Mouse (Mus musculus) lung, embryonic 16.5 days (tissue): ENCODE data around the gene Hras. TPM values are rescaled to one million over a fixed set of nuclear protein-coding genes. Genes with fewer than 3 reads are reported as not detected.

Source experiments
- ATAC-seq: fragments of 200-750 bp; cut with Nextera tagmentation; 2 replicates; pipeline ENCODE4 v1.8.0; 2017; ENCODE audit warnings: low read depth, mild to moderate bottlenecking, moderate library complexity
- H3K27ac ChIP-seq: fragments of 300-500 bp; sonication (generic); 2 replicates; pipeline ENCODE4 v1.5.1; 2014; ENCODE audit warnings: mild to moderate bottlenecking, control low read depth, low read length
- H3K27me3 ChIP-seq: fragments of 300-500 bp; sonication (generic); 2 replicates; pipeline ENCODE4 v1.6.1; 2014; ENCODE audit warnings: low read depth, low read length, mixed read lengths; ENCODE audit not compliant: control insufficient read depth, insufficient read depth
- H3K36me3 ChIP-seq: fragments of 300-500 bp; sonication (generic); 2 replicates; pipeline ENCODE4 v1.6.1; 2014; ENCODE audit warnings: low read length; ENCODE audit not compliant: control insufficient read depth, insufficient read depth
- H3K4me1 ChIP-seq: fragments of 300-500 bp; sonication (generic); replicated peaks from 2 replicates; pipeline ENCODE4 v1.6.1; 2014; ENCODE audit warnings: low read length, mixed read lengths; ENCODE audit not compliant: control insufficient read depth, insufficient read depth
- H3K4me2 ChIP-seq: fragments of 300-500 bp; sonication (generic); 2 replicates; pipeline ENCODE4 v1.6.1; 2014; ENCODE audit warnings: low read depth, low read length, control low read depth
- H3K4me3 ChIP-seq: fragments of 300-500 bp; sonication (generic); 2 replicates; pipeline ENCODE4 v1.5.1; 2014; ENCODE audit warnings: mild to moderate bottlenecking, low read length, control low read depth
- H3K9ac ChIP-seq: fragments of 300-500 bp; sonication (generic); 2 replicates; pipeline ENCODE4 v1.6.1; 2014; ENCODE audit warnings: low read length, control low read depth
- H3K9me3 ChIP-seq: fragments of 300-500 bp; sonication (generic); 2 replicates; pipeline ENCODE4 v1.6.1; 2016; ENCODE audit warnings: low read length; ENCODE audit not compliant: control insufficient read depth
- WGBS: fragments of 180-500 bp; shearing (Covaris S2); extraction: QIAGEN DNeasy Blood & Tissue Kit; methylation state at CpG from one replicate; pipeline ENCODE4 v1.1.7; 2014; 5-methylcytosine and 5-hydroxymethylcytosine counted together
- microRNA counts: library from miRNA; unstranded; fragments of <30 nt; microRNA quantifications from one replicate; lab custom pipeline; 2016
- microRNA-seq: library from miRNA; unstranded; fragments of <30 nt; microRNA quantifications from one replicate; pipeline ENCODE4, GENCODE M21; 2016
- polyA plus RNA-seq: library from polyadenylated mRNA; unstranded; fragments of >200 nt; fragmentation: Nextera tagmentation; extraction: Ambion mirVana; gene quantifications from 2 replicates; pipeline ENCODE4 v1.2.1, GENCODE M21; 2015

The Hras gene
- polyA plus RNA-seq, 1 experiment from 2014 or later = 48.8 TPM

DNA sequence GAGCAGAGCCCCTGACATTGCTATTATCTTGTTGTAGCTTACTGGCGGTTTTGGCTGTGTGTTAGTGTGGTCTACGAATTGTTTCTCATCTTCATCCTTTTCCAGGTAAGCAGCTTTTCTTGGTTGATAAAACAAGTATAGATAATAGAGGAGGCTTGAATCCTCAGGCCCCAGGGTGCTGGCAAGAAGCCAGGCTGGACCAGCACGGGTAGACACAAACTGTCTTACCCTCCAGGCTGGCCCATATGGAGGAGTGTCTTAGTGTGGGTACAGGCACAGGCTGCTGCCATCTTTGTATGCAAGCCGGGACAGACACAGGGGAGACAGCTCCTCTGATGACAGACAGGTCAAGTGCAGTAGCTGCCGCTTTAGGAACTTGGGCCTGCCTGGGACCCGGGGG, 46.8 kb downstream of the Hras start:
- H3K9me3 ChIP-seq = no peaks in the 10 kb centered on the region
- H3K4me2 ChIP-seq = no peak overlapping the region
- H3K9ac ChIP-seq = no peak overlapping the region
- H3K27ac ChIP-seq = no peak overlapping the region
- H3K27me3 ChIP-seq = no peaks in the 10 kb centered on the region
- WGBS = 75% methylated on average over 6 of the region's 6 CpGs
- ATAC-seq = no peak
- H3K4me1 ChIP-seq = no peaks in the 10 kb centered on the region
- H3K4me3 ChIP-seq = no peak overlapping the region
- peaks cover 13% of the 10 kb centered on the region for H3K36me3 ChIP-seq

- H3K36me3 ChIP-seq = peaks cover 13% of the 10 kb centered on the region
- ATAC-seq = no peak
Observed at GRCm38 (mm10) chr7:141146043-141146595, 47.7 kb downstream of the Hras start.

DNA sequence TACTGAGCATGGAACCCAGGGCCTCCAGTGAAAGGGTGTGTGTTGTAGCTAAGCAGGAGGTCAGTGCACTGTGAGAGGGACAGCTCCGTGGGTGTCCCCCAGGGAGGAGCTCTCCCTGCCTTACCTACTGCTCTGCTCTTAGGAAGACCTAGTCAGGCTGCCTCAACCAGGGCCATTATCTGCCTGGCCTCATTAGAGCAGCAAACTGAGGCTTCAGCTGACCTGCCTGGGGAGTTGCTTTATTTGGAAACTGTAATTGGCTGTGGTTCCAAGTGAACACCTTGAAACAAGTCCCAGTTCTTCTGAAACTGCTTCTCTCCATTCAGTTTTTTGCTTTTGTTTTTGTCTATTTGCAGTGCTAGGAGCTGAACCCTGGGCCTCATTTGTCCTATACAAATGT, 48.4 kb downstream of the Hras start:
- Histone ChIP-seq H3K27ac (no peak overlapping the region), H3K4me2 (no peak overlapping the region), H3K27me3 (no peaks in the 10 kb centered on the region), H3K9ac (no peak overlapping the region), H3K36me3 (peaks cover 10% of the 10 kb centered on the region), H3K9me3 (no peaks in the 10 kb centered on the region), H3K4me3 (no peak overlapping the region), H3K4me1 (no peaks in the 10 kb centered on the region)
- WGBS = 67% methylated on average over 1 of the region's 1 CpGs
- ATAC-seq = no peak

More at GRCm38 (mm10) chr7:141146043-141146595, 47.7 kb downstream of the Hras start:
- no peaks in the 10 kb centered on the region for H3K27me3 ChIP-seq
- no peak overlapping the region for H3K9ac ChIP-seq
- H3K4me1 ChIP-seq = no peaks in the 10 kb centered on the region
- 91% methylated on average over 12 of the region's 12 CpGs for WGBS
- H3K4me3 ChIP-seq = no peak overlapping the region
- no peak overlapping the region for H3K27ac ChIP-seq
- H3K4me2 ChIP-seq = no peak overlapping the region
- H3K9me3 ChIP-seq = no peaks in the 10 kb centered on the region

DNA sequence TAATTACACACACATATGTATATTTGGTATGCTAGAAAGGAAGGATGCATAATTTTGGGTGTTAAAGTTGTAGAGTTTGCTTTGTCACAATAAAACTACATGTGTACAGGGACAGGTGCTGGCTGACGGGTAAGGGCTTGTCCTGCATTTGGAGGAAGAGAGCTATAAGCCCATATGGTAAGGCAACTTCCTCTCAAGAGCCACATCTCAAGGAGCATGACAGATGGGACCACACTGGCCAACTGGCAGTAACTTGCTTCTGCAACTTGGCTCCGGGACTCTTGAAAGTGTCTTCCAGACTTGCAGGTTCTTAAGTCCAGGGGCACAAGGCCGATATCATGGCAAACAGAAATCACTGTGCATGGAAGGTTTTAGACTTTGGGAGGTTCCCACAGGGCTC, 49.2 kb downstream of the Hras start:
- no peak overlapping the region for H3K9ac ChIP-seq
- peaks cover 10% of the 10 kb centered on the region for H3K36me3 ChIP-seq
- H3K4me1 ChIP-seq = no peaks in the 10 kb centered on the region
- WGBS = 85% methylated on average over 3 of the region's 3 CpGs
- no peaks in the 10 kb centered on the region for H3K27me3 ChIP-seq
- ATAC-seq = no peak
- no peak overlapping the region for H3K27ac ChIP-seq
- no peak overlapping the region for H3K4me2 ChIP-seq
- H3K4me3 ChIP-seq = no peak overlapping the region
- H3K9me3 ChIP-seq = no peaks in the 10 kb centered on the region

DNA sequence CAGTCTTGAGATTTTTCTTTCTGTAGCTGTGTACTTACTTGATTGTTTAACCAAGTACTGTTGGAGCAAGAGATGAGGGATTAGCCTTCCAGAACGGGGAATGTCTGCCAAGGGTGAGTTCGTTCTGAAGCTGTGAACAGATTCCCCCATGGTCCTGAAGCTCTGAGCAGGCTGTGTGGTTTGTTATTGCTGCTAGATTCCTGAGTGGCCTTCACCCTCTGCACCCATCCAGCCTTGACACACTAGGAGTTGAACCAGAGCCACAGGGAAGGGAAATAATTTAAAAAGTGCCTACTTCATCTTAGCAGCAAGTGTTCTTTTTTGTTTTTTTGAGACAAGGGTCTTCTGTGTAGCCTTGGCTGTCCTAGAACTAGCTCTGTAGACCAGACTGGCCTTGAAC, 49.9 kb downstream of the Hras start:
- no peaks in the 10 kb centered on the region for H3K9me3 ChIP-seq
- H3K4me3 ChIP-seq = no peak overlapping the region
- WGBS = 70% methylated on average over 2 of the region's 2 CpGs
- H3K4me2 ChIP-seq = no peak overlapping the region
- H3K36me3 ChIP-seq = peaks cover 10% of the 10 kb centered on the region
- H3K27me3 ChIP-seq = no peaks in the 10 kb centered on the region
- ATAC-seq = no peak
- H3K27ac ChIP-seq = no peak overlapping the region
- no peaks in the 10 kb centered on the region for H3K4me1 ChIP-seq
- H3K9ac ChIP-seq = no peak overlapping the region

DNA sequence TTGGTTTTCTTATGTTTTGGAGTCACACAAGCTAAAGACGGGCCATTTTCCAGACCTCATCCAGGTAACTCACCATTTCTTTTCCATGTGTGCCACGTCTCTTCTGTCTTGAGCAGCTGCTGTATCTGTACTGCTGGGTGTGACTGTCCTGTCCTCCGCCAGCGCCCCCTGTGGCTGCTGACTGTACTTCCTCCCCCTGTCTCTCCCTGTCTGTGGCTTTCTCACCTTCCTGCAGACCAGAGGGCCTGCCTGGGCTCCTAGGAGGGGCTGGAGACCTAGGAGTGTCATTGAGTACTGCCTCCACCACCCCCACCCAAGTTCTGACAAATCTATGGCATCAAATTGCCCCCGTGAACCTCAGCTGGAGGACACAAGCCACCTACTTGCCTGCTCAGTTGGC, 50.7 kb downstream of the Hras start:
- ATAC-seq = no peak
- H3K9ac ChIP-seq = no peak overlapping the region
- no peaks in the 10 kb centered on the region for H3K27me3 ChIP-seq
- no peaks in the 10 kb centered on the region for H3K9me3 ChIP-seq
- H3K36me3 ChIP-seq = peaks cover 10% of the 10 kb centered on the region
- WGBS = 56% methylated on average over 5 of the region's 5 CpGs
- no peak overlapping the region for H3K27ac ChIP-seq
- no peak overlapping the region for H3K4me3 ChIP-seq
- no peak overlapping the region for H3K4me2 ChIP-seq
- no peaks in the 10 kb centered on the region for H3K4me1 ChIP-seq

DNA sequence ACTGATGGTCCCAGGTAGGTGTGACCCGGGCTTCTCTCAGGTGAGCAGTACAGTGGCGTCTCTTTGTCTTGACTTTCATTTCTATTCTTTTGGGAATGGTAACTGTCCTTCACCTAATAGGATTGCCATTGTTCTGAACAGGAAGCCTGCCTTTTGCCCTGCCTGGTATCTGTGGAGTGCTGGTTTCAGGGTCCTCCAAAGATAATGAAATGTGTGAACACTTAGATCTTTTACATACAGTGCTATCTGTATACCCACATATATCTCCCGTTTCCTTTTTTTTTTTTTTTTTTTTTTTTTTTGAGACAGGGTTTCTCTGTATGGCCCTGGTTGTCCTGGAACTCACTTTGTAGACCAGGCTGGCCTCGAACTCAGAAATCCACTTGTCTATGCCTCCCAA, 52.5 kb downstream of the Hras start:
- Histone ChIP-seq H3K4me2 (no peak overlapping the region), H3K27ac (no peak overlapping the region), H3K4me1 (no peaks in the 10 kb centered on the region), H3K9ac (no peak overlapping the region), H3K36me3 (peaks cover 15% of the 10 kb centered on the region), H3K27me3 (no peaks in the 10 kb centered on the region), H3K9me3 (no peaks in the 10 kb centered on the region), H3K4me3 (no peak overlapping the region)
- WGBS = 89% methylated on average over 4 of the region's 4 CpGs
- no peak for ATAC-seq

MicroRNA genes within 50 kb of the gene (microRNA counts, 519-probe panel; counts per million panel counts)
- 3,550 counts per million, percentile 71 among the panel's probes with 10 or more counts for microRNA mmu-miR-210 (lab: Ali Mortazavi, UCI)

Small RNA genes within 50 kb of the gene (microRNA-seq; reads per million reads assigned to microRNA genes)
- 399 reads per million, percentile 66 among the genes with 10 or more reads in this experiment for gene Mir210

Other genes with a start within 250 kb of the Hras start
- gene Ifitm5, start 243.7 kb downstream of the Hras start, polyA plus RNA-seq = 2.8 and 6.6 TPM in 2 replicates
- gene Gm45717, start 238.1 kb downstream of the Hras start, polyA plus RNA-seq = 0.67 TPM in 1 of 2 replicates, not detected in the other
- gene Ifitm2, start 238.0 kb downstream of the Hras start, polyA plus RNA-seq = 949 and 984 TPM in 2 replicates
- gene Ifitm1, start 226.8 kb downstream of the Hras start, polyA plus RNA-seq = 38.8 and 49.1 TPM in 2 replicates
- gene Ifitm3, start 183.2 kb downstream of the Hras start, polyA plus RNA-seq = 262 and 316 TPM in 2 replicates
- 1.5 and 1.8 TPM in 2 replicates for gene Ifitm6, start 176.1 kb downstream of the Hras start, polyA plus RNA-seq
- gene Gm17387, start 164.9 kb downstream of the Hras start, polyA plus RNA-seq = not detected in 2 replicates
- 3.2 and 3.8 TPM in 2 replicates for gene B4galnt4, start 132.9 kb downstream of the Hras start, polyA plus RNA-seq
- gene Pkp3, start 115.8 kb downstream of the Hras start, polyA plus RNA-seq = 16.6 and 18.5 TPM in 2 replicates
- gene Sigirr, start 93.4 kb downstream of the Hras start, polyA plus RNA-seq = 17.7 and 20.4 TPM in 2 replicates
- gene Ano9, start 76.2 kb downstream of the Hras start, polyA plus RNA-seq = 6.7 and 6.9 TPM in 2 replicates
- 60.3 and 65.2 TPM in 2 replicates for gene Ptdss2, start 71.6 kb downstream of the Hras start, polyA plus RNA-seq
- gene Rnh1, start 21.1 kb downstream of the Hras start, polyA plus RNA-seq = 153 and 165 TPM in 2 replicates
- gene Lrrc56, start 152 bp upstream of the Hras start, polyA plus RNA-seq = 8.6 and 8.9 TPM in 2 replicates
- 1.3 and 1.4 TPM in 2 replicates for gene Lmntd2, start 20.1 kb upstream of the Hras start, polyA plus RNA-seq
- 69.4 and 86.6 TPM in 2 replicates for gene Rassf7, start 21.9 kb upstream of the Hras start, polyA plus RNA-seq
- 72.3 and 77.2 TPM in 2 replicates for gene Phrf1, start 34.8 kb upstream of the Hras start, polyA plus RNA-seq
- 3.4 and 4.8 TPM in 2 replicates for gene Irf7, start 72.5 kb upstream of the Hras start, polyA plus RNA-seq
- gene Cdhr5, start 82.8 kb upstream of the Hras start, polyA plus RNA-seq = 0.15 and 0.35 TPM in 2 replicates
- gene Sct, start 85.1 kb upstream of the Hras start, polyA plus RNA-seq = 2.0 and 2.6 TPM in 2 replicates
- gene Drd4, start 98.0 kb upstream of the Hras start, polyA plus RNA-seq = 0.11 and 0.43 TPM in 2 replicates
- 52.7 and 53.6 TPM in 2 replicates for gene Deaf1, start 133.7 kb upstream of the Hras start, polyA plus RNA-seq
- 45.1 and 50.2 TPM in 2 replicates for gene Tmem80, start 133.7 kb upstream of the Hras start, polyA plus RNA-seq
- gene Eps8l2, start 144.9 kb upstream of the Hras start, polyA plus RNA-seq = 37.4 and 42.6 TPM in 2 replicates
- 279 and 283 TPM in 2 replicates for gene Taldo1, start 198.2 kb upstream of the Hras start, polyA plus RNA-seq
- gene Gatd1, start 220.1 kb upstream of the Hras start, polyA plus RNA-seq = 54.0 and 57.0 TPM in 2 replicates
- gene Cend1, start 235.5 kb upstream of the Hras start, polyA plus RNA-seq = 0.79 TPM in 2 replicates
- 21.7 and 24.5 TPM in 2 replicates for gene Slc25a22, start 243.9 kb upstream of the Hras start, polyA plus RNA-seq